Mouse (Mus musculus) Patski (cell line): ENCODE results near the gene Tspan11. TPM values are rescaled to one million over a fixed set of nuclear protein-coding genes. Genes with fewer than 3 reads are reported as not detected.

Source experiments
- ATAC-seq: fragments of 100-300 bp; one replicate; pipeline ENCODE4 v1.8.0; 2021
- CTCF ChIA-PET: fragments of 350-600 bp; sonication (Branson Sonifier 250); formaldehyde crosslinking; loops from one replicate; lab custom pipeline; 2022; ENCODE audit warnings: inconsistent platforms; lab: Charles Lee
- POLR2A ChIA-PET: fragments of 350-600 bp; sonication (Branson Sonifier 250); formaldehyde crosslinking; loops from one replicate; lab custom pipeline; 2022; ENCODE audit warnings: antibody characterized with exemption, inconsistent platforms; lab: Charles Lee
- DNase-seq: peaks from one replicate; pipeline ENCODE4 v3.0.0-alpha.2; 2011; ENCODE audit warnings: low read depth, low spot score
- H3K27me3 ChIP-seq: fragments of 371-371 bp; one replicate; pipeline ENCODE4 v1.5.1; 2021
- CTCF ChIP-seq: fragments of 100-300 bp; IDR thresholded peaks from one replicate; pipeline ENCODE4 v1.5.1; 2021
- in situ Hi-C: fragments of 300-500 bp; cut with MboI; formaldehyde crosslinking; loops from 3 replicates; pipeline ENCODE4 v1.11.1; 2018; ENCODE audit warnings: low pct_unique_long_range_greater_than_20kb, mixed read lengths
- polyA plus RNA-seq: library from polyadenylated mRNA; unstranded; gene quantifications from one replicate; pipeline ENCODE4 v1.2.3, GENCODE M21; 2021

Gene Tspan11
- polyA plus RNA-seq, 1 experiment from 2014 or later, result not detected

GRCm38 (mm10) chr6:127986357-127986756 lies 99.0 kb downstream of the Tspan11 start:
- in situ Hi-C loops, result no loop called here
- TF ChIP-seq CTCF, result no peak
- DNase-seq, result no peak

GRCm38 (mm10) chr6:127987374-127987773 lies 100.0 kb downstream of the Tspan11 start:
- in situ Hi-C loops, result no loop called here
- CTCF ChIA-PET, result interaction anchor here (1.9 kb wide), 1 partner anchor 11 kb away, joined by 5 read pairs; no protein-coding TSS in a partner anchor
- POLR2A ChIA-PET, result no interaction called here
- DNase-seq, result no peak
- ATAC-seq, result no peak
- no peak for TF ChIP-seq CTCF
- no peaks in the 10 kb centered on the region for H3K27me3 ChIP-seq

More at GRCm38 (mm10) chr6:127986357-127986756, 99.0 kb downstream of the Tspan11 start:
- ChIA-PET POLR2A (no interaction called here), CTCF (interaction anchor here (1.2 kb wide), 1 partner anchor 16 kb away, joined by 4 read pairs; no protein-coding TSS in a partner anchor)
- H3K27me3 ChIP-seq, result no peaks in the 10 kb centered on the region
- ATAC-seq, result no peak

- ChIA-PET POLR2A (no interaction called here), CTCF (interaction anchor here (1.9 kb wide), 1 partner anchor 10 kb away, joined by 5 read pairs; no protein-coding TSS in a partner anchor)
- H3K27me3 ChIP-seq, result no peaks in the 10 kb centered on the region
- no peak for ATAC-seq
- no peak for DNase-seq
- TF ChIP-seq CTCF, result no peak
- in situ Hi-C loops, result no loop called here
These were observed 101.6 kb downstream of the Tspan11 start for GRCm38 (mm10) chr6:127988944-127989494.

GRCm38 (mm10) chr6:127989624-127990212 lies 102.3 kb downstream of the Tspan11 start:
- CTCF ChIA-PET, result no interaction called here
- ATAC-seq, result no peak

DNA sequence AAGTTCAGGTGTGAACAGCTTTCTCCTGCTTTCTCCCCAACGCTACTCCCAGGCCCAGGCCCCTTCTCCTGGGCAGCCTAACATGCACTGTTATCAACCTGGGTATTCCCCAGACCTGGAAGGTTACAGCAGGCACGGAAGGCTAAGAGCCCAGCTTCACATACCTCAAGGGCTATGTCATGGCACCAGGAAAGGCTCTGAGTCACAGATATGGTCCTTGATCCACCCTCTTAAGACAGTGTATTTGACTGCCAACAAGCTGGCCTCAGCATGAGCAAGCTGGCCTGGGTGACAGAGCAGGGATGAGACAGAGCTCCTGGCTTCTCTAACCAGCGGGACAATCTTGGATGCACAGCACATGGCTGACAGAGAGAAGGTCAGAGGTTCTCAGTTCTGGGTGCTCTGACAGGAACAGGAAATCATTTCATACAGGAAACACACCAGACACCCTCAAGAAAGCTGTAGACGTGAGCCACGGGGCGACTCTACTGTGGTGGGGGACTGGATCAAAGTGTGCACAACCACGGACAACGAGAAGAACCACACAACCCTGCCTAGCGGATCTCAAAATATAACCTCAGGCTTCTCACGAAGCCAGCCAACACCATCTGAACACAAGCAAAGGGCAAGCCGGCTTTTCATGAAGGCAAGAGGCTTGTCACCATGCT lies 104.3 kb downstream of the Tspan11 start:
- H3K27me3 ChIP-seq, result no peaks in the 10 kb centered on the region
- no peak for TF ChIP-seq CTCF
- ATAC-seq (peak; percentile 89), DNase-seq (peak; percentile 62)
- in situ Hi-C loops, result no loop called here
- POLR2A ChIA-PET, result interaction anchor here (0.8 kb wide), 1 partner anchor 20 kb away, joined by 3 read pairs; no protein-coding TSS in a partner anchor
- CTCF ChIA-PET, result interaction anchor here (1.4 to 2.6 kb wide), 3 partner anchors 11 to 37 kb away, joined by 3 to 8 read pairs (median 3); no protein-coding TSS in a partner anchor

More at GRCm38 (mm10) chr6:127989624-127990212, 102.3 kb downstream of the Tspan11 start:
- POLR2A ChIA-PET, result no interaction called here
- no peak for DNase-seq
- H3K27me3 ChIP-seq, result no peaks in the 10 kb centered on the region
- no peak for TF ChIP-seq CTCF
- in situ Hi-C loops, result no loop called here

DNA sequence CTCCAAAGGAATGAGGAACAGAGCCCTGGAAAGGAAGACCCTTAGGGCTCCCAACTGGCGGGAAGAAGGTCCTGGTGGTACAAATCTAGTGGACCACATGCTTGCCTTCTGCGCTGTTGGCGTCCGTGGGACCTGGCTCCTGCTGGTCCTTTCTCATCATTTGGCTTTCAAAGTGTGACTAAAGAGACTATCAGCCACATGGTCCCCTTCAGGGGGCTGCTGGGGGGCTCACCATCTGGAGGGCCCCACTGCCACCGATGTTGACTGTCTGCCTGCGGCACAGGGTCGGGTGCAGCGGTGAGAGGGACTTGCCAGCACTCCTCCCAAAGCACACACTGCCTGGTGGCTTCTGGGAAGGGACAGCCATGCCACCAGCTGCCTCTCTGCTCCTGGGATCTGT lies 105.6 kb downstream of the Tspan11 start:
- ATAC-seq (no peak), DNase-seq (no peak)
- ChIA-PET POLR2A (no interaction called here), CTCF (interaction anchor here (1.7 to 2.6 kb wide), 3 partner anchors 10 to 23 kb away, joined by 3 to 8 read pairs (median 6); no protein-coding TSS in a partner anchor)
- in situ Hi-C loops, result no loop called here
- no peaks in the 10 kb centered on the region for H3K27me3 ChIP-seq
- no peak for TF ChIP-seq CTCF

DNA sequence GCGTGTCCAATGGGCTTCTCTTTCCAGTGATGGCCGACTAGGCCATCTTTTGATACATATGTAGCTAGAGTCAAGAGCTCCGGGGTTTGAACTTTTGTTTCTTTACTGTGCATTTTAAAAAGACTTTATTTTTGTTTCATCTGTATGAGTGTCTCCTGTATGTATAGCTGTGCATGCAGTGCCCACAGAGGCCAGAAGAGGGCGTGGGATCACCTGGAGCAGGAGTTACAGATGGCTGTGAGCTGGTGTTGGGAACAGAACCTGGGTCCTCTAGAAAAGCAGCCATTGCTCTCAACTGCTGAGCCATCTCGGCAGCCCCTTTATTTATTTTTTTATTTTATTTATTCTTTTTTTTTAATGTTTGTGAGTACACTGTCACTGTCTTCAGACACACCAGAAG lies 109.5 kb downstream of the Tspan11 start:
- ChIA-PET CTCF (no interaction called here), POLR2A (no interaction called here)
- no peaks in the 10 kb centered on the region for H3K27me3 ChIP-seq
- ATAC-seq, result no peak
- in situ Hi-C loops, result no loop called here
- no peak for TF ChIP-seq CTCF
- no peak for DNase-seq

DNA sequence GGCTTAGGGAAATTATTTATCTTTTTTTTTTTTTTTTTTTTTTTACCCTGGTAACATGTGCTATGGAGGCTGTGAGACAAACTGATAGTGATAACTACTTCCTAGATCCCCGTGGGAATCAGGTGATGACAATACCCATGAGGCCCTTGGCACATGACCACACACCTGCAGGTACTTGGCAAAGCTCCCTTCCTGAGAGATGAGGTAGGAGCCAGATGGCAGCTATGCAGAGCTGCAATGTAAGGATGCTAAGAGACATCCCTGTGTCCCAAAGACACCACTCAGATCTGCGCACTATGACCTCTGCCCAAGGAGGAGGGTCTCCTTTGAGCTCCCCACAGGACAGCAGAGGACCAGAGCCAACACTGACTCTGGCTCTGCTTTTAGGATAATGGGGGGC lies 111.7 kb downstream of the Tspan11 start:
- no peaks in the 10 kb centered on the region for H3K27me3 ChIP-seq
- CTCF ChIA-PET, result interaction anchor here (1.3 to 1.6 kb wide), 2 partner anchors 11 to 92 kb away, joined by 3 to 5 read pairs; no protein-coding TSS in a partner anchor
- no peak for TF ChIP-seq CTCF
- in situ Hi-C loops, result no loop called here
- POLR2A ChIA-PET, result interaction anchor here (0.7 kb wide), 1 partner anchor 82 kb away, joined by 3 read pairs; no protein-coding TSS in a partner anchor
- DNase-seq, result no peak
- no peak for ATAC-seq

GRCm38 (mm10) chr6:128000777-128001176 lies 113.4 kb downstream of the Tspan11 start:
- POLR2A ChIA-PET, result no interaction called here
- CTCF ChIA-PET, result no interaction called here
- no peak for TF ChIP-seq CTCF
- no peak for ATAC-seq
- in situ Hi-C loops, result no loop called here
- H3K27me3 ChIP-seq, result no peaks in the 10 kb centered on the region
- no peak for DNase-seq

DNA sequence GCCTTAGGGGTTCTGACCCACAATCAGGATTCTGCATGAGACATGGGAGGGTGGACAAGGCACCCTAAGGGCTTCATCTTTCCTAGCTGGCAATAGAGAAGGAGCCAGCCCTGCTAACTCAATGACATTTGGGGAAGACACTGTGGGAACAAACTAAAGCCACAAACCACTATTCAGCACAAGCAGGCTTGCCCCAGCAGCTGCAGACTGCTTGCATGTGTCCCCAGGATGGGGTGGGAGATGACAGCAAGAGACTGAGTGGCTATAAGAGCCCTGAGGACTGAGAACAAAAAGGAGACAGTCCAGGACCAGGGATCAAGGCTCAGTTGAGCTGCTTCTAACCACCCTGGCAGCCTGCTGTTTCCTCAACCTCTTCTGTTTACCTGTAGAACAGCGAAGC lies 114.2 kb downstream of the Tspan11 start:
- DNase-seq, result no peak
- TF ChIP-seq CTCF, result no peak
- ChIA-PET CTCF (interaction anchor here (1.6 kb wide), 1 partner anchor 9 kb away, joined by 3 read pairs; no protein-coding TSS in a partner anchor), POLR2A (no interaction called here)
- in situ Hi-C loops, result no loop called here
- H3K27me3 ChIP-seq, result no peaks in the 10 kb centered on the region
- ATAC-seq, result no peak
